Mouse (Mus musculus) frontal cortex, adult (tissue): ENCODE results near the gene Lpp.

Source experiments
- ATAC-seq: cut with Nextera tagmentation; 2 replicates; pipeline ENCODE4 v1.9.2; 2017; ENCODE audit warnings: mild to moderate bottlenecking, moderate library complexity, mixed read lengths; ENCODE audit not compliant: low TSS enrichment

Gene Lpp

DNA sequence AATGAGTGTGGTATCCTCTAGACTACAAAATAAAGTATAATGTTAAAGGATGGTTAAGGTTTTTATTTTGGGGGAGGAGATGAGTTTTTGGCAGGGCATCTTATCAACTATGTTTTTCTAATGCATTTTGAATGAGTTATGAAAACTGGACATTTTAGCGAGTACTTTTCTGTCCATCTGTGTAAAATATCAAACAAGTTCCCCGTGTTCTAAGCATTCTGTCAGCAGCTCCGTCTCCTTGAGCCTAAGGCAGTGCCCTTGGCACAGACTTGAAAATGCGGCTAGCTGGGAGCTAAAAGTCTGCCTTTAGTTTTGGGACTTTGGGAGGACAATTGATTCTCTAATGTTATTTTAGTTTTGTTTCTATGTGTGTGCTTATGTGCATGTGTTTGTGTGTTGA, 165.2 kb downstream of the Lpp start:
- no peak for ATAC-seq

DNA sequence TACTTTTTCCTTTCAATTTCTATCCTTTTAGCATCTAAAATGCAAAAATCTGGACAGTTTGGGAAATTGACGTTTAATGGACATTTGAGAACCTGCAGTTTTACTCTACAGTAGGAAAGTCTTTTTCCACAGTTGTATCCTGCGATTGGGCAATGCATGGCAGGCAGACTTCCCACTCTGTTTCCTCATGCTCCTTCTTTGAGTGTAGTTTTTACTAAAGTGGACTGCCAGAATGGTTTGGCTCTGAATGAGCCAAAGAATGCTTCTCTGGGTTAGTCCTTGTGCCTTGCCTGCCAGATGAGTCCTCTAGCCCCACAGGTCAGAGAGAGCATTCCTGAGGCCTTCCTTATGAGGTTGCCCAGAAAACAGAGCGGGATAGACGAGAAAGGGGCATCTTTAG, 166.5 kb downstream of the Lpp start:
- no peak for ATAC-seq

DNA sequence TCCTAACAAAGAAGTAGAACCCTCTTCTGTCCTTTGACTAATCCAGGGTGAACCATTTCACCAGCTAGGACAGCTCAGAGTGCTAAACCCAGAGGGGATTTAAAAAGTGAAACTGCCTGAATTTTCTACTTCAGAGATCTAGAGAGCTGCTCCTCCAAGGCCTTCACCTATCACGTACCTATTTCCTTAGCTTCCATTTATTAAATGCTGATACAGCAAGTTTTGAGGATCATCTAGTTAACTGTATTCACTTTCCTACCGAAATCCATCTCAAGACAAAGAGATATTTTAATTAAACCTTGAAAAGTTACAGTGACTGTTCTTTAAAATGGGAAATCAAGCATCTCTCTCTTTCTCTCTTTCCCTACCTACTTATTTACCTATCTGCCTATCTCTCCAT, 167.7 kb downstream of the Lpp start:
- ATAC-seq, result no peak

DNA sequence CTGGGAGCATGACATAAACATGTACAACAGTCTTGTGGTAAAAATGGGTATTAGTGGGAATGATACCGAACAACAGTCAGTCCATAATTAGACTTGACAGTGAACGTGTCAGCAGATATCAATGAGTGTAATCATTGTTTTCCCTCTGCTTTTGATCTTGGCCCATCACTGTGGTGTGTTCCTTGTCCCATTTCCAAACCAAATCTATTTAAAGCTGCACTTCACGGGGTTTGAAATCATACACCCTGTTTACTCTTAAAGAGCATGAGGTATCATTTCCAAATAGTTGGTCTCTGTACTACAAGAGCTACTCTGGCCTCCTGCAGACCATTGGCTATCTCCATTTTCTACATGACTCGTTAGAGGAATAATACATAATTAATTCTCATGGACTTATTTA, 168.3 kb downstream of the Lpp start:
- no peak for ATAC-seq

DNA sequence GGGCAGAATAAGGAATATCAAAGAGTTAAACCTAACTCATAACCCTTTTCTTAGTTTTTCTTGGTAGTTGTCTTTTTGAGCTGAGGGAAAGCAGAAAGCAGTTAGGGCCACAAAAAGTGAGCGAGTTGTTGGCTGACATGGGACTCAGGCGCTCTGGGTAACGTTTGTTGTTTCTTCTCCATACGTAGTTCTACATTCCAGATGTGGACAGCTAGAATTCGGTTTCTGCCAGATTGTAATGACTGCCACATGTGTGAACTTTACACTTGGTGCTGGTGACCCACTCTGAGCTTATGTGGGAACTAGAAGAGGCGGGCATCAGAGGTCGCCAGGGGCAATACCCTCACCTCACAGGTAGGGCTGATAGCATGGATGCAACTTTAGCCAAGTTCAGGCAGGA, 172.0 kb downstream of the Lpp start:
- no peak for ATAC-seq

DNA sequence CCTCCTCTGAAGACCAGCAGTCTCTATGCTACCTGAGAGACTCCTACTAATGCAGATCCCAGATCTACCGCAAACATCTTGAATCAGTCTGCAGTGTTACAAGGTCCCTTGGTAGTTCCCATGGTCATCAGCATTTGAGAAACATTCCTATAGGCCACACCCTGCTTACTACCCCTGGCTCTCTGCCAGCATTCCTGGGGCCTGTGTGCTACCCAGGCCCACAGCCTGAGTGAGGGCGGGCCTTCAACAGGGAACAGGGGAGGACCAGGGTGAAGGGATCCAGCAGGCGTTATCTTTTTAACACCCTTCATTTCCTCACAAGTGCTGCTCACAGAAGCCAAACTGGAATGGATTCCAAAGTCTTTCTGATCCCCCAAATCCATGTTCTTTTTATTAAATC, 173.0 kb downstream of the Lpp start:
- no peak for ATAC-seq

DNA sequence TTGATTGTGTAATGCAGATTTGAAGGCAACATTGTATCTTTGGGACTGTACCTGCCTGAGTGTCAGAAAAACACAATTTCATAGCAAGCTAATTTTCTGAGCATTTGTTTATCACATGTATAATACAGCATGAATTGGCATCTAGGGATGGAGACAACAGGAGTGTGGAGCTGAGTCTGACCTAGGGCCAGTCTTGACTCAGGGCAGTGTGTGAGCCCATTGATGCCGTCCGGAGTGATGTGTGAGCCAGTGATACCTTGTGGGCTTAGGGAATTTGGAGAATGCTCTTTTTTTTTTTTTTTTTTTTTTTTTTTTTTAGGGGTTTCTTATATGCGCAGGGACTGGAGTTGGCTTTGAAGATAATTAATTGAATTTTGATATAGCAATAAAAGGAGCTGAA, 174.3 kb downstream of the Lpp start:
- ATAC-seq, result no peak

DNA sequence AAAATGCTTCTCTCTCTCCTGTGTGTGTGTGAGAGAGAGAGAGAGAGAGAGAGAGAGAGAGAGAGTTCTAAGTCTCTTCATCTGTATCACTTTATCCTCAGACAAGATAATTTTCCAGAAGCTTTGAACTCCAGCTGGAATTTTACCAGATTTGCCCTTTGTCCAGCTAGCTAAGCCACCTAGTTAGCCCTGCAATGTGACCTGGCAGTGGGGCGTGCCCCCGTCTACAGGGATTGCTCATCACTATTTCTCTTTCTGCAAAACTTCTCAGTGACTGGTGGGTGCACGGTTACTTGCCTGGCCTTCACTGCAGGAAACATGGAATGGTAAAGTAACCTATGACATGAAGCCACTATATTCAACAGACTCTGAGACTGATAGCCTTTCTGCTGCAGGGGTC, 174.8 kb downstream of the Lpp start:
- no peak for ATAC-seq

DNA sequence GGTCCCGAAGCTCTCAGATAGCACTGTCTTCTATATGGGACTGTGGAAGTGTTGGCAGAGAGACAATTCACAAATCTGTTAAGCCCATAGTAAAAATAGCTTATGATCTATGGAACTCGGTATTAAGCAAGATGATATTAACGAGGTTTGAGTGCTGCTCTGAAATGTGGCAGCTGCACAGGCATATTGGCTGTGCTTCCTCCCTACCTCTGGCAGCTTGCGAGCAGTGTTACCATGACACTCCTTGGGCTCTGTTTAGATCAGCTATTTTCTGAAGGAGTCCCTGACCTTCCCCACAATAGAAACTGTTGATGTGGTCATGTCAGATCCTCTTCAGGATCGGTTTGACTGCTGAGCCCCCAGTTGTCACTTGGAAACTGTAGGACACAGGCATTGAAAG, 176.4 kb downstream of the Lpp start:
- ATAC-seq, result peak; percentile 38; the same call in 1 of the 2 replicates

DNA sequence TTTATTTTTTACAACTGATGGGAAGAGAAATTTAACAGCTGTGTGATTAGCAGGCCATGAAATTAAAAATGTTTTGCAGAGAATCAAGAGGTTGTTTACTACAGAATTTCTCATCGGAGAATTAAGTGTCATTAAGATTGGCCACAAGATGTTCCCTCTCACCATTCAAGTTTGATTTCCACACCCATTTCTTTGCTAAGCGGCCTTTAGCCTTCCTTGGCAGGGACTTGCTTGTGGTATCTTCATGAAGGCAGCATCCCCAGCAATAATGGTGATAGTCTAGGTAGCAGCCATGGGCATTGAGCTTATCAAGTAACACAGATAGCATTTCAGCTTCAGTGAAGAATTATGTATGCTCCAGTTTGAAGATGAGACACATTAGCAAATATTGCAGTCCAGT, 183.7 kb downstream of the Lpp start:
- no peak for ATAC-seq

DNA sequence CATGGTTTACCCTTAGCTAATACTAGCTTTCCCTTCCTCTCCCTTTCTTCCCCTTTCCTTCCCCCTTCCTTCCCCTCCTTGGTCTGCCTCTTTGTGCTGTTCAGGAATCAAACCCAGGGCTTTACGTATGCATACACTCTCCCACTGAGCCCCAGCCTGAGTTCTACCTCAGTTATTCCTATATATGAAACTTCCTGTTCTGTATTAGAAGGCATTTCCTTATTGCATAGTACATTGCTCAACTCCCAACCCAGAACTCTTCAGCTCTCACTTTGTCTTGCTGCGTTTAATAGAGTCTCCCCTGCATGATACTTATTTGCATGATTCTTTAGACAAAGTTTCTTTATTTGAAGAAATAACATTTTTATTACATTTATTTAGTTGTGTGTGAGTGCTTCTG, 184.5 kb downstream of the Lpp start:
- no peak for ATAC-seq

DNA sequence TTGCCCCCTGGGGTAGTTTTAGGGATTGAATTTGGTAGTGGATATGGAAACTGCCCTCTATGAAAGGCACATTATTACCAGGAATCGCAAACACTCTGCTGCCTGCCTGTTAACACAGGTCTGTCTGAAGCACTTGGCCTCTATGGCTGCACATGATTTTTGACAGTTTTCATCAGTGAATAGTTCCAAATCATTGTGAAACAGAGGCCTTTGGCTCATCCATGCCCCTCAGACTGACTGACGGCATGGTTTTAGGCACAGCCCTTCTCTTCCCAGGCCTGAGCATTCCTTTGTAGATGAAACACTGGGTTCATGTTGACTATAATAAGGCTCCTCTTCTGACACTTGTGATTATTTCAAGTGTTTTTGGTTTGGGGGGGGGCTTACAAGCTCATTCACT, 189.5 kb downstream of the Lpp start:
- ATAC-seq, result no peak

DNA sequence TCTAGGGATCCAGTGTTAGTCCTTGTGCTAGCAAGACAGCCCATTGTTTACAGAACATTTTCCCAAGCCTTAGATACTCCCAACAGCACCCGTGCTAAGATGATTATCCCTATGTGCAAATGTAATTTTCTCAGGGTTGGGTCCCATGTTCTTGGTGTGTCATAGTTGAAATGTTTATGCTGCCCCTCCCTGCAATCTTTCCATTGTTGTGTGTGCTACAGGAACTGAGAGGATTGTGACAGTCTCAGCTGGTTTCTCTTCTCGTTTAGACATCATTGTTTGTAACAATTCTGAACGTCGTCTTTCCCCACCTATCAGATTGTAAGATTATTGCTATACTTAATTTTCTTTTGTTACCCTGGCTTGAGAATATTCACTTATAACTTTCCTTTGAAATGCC, 200.2 kb downstream of the Lpp start:
- no peak for ATAC-seq

DNA sequence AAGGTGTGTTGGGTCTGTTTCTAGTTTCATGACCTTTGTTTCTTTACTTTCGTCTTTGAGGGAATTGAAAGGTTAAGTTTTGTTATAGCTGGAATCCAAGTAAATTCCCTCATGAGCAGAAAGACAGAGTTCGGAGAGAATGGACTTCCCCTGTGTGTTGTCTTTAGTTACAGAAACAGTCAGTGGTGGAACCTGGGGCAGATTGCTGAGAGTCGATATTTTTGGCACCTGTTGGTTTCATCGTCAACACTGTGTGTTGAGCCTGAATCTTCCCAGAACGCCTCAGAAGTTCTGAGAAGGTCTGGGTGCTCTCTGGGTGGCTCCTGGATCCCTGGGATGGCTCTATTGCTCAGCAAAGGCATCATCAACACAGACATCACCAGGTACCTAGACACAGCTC, 201.2 kb downstream of the Lpp start:
- no peak for ATAC-seq

DNA sequence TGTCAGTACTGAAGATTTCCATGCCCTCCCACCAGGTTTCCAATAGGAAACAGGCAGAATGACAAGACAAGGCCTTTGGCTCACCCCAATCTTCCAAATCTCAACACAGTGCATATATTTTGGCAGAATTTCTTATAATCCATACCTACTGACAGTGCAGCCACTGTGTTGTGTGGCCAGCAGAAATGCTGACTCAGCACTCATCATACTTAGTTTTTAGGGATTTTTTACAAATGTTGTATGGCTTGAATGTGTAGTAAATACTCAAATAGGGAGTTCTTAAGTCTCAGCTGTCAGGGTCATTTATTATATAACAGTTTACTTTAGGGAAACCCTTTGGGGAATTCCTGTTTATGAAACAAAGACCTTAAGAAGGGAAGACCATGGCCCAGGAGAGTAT, 202.2 kb downstream of the Lpp start:
- no peak for ATAC-seq

DNA sequence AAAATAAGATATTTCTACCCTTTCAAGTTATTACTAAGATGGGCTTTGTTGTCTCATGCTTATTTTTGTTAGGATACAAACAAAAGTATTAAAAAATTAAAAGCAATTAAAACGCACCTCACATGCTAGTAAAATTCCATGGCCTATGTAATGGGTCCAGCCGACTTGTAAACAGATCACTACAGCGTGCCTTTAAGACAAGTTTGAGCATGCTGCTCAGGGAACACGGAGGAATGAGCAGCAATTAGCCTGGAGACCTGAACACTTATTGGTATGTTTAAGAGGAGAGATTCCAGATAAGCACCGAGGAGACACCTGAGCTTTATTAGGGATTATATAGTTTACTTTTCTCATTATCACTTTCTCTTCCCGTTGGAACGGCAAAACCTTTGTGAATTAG, 205.3 kb downstream of the Lpp start:
- ATAC-seq, result no peak

DNA sequence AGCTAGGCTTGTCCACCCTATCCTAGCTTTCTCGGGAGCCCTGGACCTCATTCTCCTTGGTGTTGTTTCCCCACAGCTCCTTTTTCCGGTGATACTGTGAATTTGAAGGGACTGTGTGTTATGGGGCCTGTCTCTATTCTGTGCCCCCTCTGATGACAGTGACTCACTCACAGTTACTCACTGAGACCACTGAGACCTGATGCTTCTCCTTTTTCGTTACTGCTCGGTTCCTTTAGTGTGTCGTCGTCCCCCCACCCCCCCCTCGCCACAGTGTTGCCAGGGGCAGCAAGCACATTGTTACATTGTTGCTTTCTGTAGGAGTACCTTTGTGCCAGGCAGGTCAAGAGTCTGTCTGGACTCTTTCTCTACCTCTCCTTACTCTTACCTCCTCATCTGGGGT, 206.5 kb downstream of the Lpp start:
- ATAC-seq, result no peak

DNA sequence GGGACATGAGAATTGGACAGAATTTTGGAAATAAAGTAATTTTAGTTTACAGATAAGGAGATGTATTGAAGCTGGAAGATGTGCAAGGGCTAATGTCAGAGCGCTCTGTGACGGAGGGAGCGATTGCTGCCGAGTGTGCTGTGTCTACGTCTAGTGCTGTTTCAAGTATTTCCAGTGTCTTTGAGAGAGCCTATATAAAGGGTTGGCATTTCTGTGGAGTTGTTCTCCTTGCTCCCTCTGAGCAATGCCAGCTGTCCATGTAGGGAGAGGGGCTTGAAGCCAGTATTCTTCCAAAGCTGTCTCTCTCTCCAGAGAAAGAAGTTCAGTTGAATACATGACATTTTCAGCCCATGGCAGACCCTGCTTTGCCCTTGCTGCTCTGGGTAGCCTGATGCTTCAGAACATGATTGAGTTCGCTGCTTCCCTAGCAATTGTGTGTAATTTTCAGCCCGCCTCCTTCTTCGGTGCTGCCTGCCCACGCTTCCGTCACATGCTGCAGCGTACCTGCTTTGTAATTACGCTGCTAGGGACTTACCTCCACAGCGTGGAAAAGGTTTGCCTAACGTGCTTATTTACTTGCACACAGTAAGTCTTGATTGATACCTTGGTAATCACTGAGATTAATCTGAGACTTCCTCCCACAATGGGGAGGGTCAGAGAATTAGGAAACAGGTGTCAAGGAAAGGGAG, 207.1 kb downstream of the Lpp start:
- ATAC-seq, result peak; percentile 88

DNA sequence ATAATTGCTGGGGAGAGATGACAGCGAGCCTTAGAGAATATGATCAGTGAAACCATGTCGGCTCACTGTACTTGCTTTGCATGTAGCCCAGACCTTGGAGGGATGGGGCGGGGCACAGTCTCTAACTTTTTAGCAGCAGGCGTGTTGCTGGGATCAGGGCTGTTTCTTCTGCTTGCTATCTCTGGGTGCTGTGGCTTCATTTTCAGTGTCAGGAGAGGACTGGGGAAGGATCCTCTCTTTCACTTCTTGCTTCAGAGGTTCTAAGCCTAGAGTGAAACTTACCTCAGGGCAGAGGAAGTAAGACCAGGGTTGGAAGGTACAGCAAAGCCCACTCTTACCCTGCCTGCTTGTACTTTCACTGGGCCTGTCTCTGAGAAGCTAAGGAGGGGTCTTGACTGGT, 210.0 kb downstream of the Lpp start:
- no peak for ATAC-seq

DNA sequence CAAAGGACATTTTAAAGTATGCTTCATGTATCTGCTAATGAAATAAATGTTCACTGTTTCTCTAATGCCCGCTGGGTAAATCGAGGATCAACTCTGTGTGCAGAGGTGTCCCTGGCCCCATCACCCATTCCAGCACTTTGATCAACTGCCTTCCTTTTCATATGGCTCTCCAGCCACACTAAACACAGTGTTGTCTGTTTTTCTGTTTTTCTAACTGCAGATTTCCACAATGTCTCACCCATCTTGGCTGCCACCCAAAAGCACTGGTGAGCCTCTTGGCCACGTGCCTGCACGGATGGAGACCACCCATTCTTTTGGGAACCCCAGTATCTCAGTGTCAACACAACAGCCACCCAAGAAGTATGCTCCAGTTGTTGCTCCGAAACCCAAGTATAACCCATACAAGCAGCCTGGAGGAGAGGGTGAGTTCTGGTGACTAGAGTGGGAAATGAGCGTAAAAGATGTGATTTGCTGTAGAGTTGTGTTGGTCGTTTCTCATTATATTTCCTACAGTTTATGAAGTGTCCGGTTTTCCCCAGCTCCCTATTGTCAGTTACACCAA, 214.7 kb downstream of the Lpp start:
- no peak for ATAC-seq

DNA sequence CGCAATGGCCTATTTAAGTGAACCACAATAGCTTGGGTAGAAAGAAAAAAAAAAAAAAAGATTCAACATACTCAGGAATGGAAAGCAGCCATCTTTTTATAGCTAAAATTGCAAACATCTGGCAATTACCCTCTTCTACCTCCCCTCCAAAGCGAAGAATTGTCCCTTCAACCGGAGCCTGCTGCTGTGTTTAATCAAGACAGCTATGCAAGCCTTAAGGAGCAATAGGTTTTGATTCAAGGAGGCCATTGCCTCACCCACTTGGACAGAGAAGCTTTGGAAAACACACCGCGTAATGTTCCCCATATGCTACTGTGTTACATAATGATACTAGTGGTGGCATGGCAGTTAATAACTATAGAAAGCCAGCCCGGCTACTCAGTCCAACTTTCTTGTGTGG, 226.2 kb downstream of the Lpp start:
- ATAC-seq, result peak; percentile 64

DNA sequence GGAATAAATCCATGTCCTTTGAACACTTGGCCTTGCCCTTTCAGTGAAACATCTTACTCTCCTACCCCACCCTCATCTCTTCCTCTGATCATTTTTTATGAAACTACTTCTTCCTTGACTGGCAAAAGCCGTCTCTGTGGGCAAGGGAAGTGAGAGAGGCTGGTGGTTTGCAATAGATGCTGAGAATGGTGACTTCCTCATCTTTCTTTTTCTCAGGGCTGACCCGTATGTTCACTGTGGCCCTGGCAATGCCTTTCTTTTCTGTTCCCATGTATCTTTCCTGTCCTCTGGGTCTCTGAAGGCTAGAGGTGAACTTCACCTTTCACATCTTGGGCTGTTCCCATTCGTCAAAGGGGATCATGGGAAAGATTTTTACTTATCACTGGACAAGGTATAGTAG, 226.7 kb downstream of the Lpp start:
- no peak for ATAC-seq

DNA sequence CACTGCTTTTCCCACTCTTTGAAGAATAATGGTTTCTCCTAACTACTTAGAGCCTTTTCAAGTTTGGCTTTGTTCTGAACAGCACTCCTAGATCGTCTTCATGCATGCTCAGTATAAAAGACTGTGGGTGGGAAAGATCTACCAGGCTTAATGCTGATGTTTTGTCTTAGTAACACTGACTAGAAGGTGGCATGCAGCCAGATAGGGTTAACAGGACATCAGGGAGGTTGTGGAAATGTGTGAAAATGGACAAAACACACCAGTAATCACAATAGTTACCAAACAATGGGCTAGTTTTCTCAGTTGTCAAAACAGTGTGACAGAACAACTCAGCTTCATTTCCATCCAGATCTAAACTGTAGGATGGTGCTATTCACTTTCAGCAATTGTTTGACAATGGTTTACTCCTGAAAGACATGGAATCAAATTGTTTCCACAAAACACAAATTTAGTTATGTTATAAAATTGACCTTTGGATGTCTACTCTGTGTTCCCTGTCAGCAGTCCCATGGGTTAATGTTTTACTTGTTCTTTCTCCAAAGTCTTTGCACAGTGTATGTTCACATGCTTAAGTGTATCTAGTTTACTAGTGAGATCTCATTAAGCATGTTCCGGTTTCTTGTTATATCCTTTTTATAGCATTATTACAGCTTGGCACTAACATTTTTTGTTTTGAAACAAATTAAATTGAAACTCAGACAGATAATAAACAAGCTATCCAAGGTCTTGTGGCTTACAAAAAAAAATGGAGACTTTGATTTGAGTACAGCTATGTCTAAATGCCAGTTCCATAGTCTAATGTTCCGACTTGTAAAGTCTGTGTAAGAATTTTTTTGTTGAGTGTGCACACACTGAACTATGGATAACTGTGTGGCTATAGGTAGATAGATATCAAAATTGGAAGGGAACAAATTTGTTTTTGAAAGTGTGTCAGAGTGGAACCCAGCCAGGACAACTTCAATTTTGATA, 229.2 kb downstream of the Lpp start:
- ATAC-seq, result no peak
